Mouse (Mus musculus) bone marrow macrophage, adult 2 months (primary cell): ENCODE measurements around the gene Cldn24. TPM values are rescaled to one million over a fixed set of nuclear protein-coding genes. Genes with fewer than 3 reads are reported as not detected.

ENCODE experiments used
- H3K27ac ChIP-seq: 2 replicates; pipeline ENCODE4 v1.5.1; 2012; ENCODE audit warnings: low read depth, low read length; ENCODE audit not compliant: insufficient read depth
- H3K4me1 ChIP-seq: 2 replicates; pipeline ENCODE4 v1.6.1; 2012; ENCODE audit warnings: low read length; ENCODE audit not compliant: control insufficient read depth, insufficient read depth
- H3K4me3 ChIP-seq: 2 replicates; pipeline ENCODE4 v1.5.1; 2012; ENCODE audit warnings: mild to moderate bottlenecking, low read length, moderate library complexity; ENCODE audit not compliant: insufficient read depth
- CTCF ChIP-seq: IDR thresholded peaks from 2 replicates; pipeline ENCODE4 v1.5.1; 2012; ENCODE audit warnings: low read depth, mild to moderate bottlenecking, low read length, moderate library complexity
- POLR2A ChIP-seq: IDR thresholded peaks from 2 replicates; pipeline ENCODE4 v1.6.1; 2012; ENCODE audit warnings: mild to moderate bottlenecking, low read depth, low read length, borderline replicate concordance
- polyA plus RNA-seq: library from polyadenylated mRNA; stranded (reverse); fragments of >200 nt; gene quantifications from 2 replicates; pipeline ENCODE4 v1.2.4, GENCODE M21; 2012; ENCODE audit not compliant: missing spikeins, insufficient read depth, insufficient read length

The Cldn24 gene
- polyA plus RNA-seq: not detected in 2 replicates

DNA sequence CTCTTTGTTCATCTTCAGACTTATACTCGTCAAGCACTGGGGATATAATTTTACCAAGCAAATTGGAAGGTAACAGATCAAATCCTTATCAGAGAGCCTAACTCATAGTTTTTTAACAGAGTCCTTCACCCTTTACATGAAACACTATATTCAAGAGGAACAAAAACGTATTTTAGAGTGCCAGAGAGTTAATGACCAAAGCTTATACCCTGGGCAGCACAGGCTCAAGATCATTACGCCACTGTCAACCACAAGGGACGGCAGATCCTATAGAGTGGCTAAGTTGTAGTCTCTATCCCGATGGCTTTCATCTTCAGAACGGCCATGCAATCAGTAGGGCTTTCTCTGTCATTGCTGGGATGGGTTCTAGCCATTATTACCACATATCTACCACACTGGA, at the start of gene Cldn24:
TSS of gene Cldn24 (plus strand) at position 301 of the 400 bp plus-strand sequence.
- TF ChIP-seq CTCF (no peak), POLR2A (no peak)
- no peak within 1 kb of the TSS for H3K27ac ChIP-seq
- no peaks in the 10 kb centered on the region for H3K4me1 ChIP-seq
- H3K4me3 ChIP-seq: no peak within 1 kb of the TSS

DNA sequence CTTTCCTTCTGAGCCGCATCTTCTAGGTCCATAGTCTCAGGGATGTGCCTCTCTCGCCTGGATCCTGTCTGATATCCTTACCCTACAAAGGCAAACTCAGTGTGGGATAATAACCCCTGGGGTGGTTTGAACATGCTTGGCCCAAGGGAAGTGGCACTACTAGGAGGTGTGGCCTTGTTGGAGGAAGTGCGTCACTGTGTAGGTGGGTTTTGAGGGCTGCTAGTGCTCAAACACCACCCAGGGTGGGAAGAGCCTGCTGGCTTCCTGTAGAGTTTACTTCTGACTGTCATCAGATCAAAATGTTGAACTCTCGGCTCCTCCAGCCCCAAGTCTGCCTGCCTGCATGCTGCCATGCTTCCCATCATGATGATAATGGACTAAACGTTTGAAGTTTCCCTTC, 49.0 kb upstream of the Cldn24 start:
- Histone ChIP-seq H3K4me1 (no peaks in the 10 kb centered on the region), H3K27ac (no peak overlapping the region), H3K4me3 (no peak overlapping the region)
- TF ChIP-seq CTCF: no peak
- TF ChIP-seq POLR2A: no peak

DNA sequence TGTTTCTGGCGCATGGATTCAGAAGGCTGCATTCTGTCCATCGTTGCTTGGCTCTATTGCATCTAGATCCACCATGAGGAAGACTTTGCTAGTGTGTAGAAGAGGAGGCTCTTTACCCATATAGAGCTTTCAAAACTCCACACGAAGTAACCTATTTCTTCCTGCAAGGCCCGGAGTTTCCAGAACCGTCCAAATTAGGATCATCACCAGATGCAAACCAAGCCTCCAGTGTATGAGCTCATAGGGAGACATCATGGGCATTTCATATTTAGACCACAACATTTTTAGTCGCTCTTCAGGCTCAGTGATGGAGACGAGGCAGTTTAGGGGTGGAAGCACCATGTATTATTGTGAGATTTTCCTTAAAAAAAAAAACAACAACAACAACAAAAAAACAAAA, 44.5 kb upstream of the Cldn24 start:
- Histone ChIP-seq H3K4me1 (no peaks in the 10 kb centered on the region), H3K4me3 (no peak overlapping the region), H3K27ac (no peak overlapping the region)
- TF ChIP-seq POLR2A (no peak), CTCF (no peak)

DNA sequence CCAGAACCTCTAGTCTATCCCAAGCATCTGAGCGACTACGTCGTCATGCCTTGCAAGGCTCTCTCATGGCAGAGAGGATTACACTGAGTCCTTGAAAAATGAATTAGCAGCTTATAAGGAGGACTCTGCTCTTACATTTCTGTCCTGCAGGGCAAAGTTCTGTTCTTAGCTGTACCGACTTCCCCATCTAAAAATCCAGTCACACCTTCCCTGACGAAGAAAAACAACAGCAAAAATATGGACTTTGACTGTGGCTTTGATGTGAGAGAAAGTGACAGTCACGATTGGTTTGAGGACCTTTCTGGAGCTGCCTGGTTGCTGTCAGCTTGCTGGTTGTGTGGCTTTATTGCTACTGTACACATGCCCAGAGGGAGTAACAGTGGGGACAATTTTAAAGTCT, 42.4 kb upstream of the Cldn24 start:
- H3K4me1 ChIP-seq: no peaks in the 10 kb centered on the region
- no peak overlapping the region for H3K27ac ChIP-seq
- H3K4me3 ChIP-seq: no peak overlapping the region
- TF ChIP-seq CTCF (no peak), POLR2A (no peak)

DNA sequence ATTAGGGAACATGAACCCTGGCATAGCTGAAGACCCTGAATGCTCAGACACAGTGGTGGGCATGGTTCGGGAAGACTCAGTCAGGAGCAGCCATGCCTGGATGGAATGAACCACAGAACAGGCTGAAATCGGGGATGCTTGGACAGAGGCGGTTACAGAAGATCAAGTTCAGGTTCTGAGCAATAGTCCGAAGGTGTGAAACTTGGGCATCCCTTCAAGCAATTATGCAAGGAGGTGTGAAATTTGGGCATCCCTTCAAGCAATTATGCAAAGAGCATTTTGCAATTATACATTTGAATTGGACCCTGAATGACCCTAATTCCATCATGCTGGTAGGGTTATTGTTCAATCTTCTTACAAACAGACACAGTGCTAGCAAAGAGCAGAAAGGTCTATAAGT, 40.1 kb upstream of the Cldn24 start:
- Histone ChIP-seq H3K27ac (no peak overlapping the region), H3K4me3 (no peak overlapping the region), H3K4me1 (no peaks in the 10 kb centered on the region)
- TF ChIP-seq POLR2A (no peak), CTCF (no peak)

DNA sequence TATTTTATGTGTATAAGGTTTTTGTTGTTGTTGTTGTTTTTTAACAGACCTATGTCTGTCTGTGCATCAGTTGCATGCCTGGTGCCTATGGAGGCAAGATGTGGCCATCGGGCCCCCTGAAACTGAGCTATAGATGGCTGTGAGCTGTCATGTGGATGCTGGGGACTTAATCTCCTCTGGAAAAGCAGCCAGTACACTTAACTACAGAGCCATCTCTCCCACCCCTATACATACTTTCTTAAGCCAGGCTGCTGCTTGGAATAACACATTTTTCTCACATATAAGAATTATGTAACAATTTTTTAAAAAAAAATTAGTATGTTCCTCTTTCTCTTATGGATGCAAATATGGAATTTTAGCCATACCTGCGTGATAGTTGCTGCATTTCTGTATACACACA, 38.4 kb upstream of the Cldn24 start:
- no peak overlapping the region for H3K4me3 ChIP-seq
- TF ChIP-seq POLR2A (no peak), CTCF (no peak)

DNA sequence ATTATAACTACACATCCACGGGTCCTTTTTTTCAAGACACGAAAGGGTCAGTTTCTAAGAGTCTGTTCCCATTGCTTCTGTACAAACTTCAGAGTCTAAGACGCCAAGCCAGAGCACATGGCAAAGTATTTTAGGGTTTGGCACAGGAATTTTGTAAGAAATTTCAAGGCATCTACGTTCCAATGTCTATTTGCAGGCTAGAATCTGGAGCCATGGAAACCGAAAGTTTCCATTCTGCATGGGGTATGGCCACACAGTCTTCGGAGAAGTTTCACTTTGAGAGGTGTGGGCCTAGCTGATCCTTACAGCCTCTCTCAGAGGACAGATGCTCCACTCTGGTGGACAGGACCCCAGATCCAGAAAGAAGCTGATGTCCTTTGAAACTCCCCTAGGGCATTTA, 38.0 kb upstream of the Cldn24 start:
- no peaks in the 10 kb centered on the region for H3K4me1 ChIP-seq
- no peak overlapping the region for H3K27ac ChIP-seq
- no peak overlapping the region for H3K4me3 ChIP-seq
- TF ChIP-seq CTCF (no peak), POLR2A (no peak)

More for the DNA sequence above, 38.4 kb upstream of the Cldn24 start:
- no peaks in the 10 kb centered on the region for H3K4me1 ChIP-seq
- H3K27ac ChIP-seq: no peak overlapping the region

DNA sequence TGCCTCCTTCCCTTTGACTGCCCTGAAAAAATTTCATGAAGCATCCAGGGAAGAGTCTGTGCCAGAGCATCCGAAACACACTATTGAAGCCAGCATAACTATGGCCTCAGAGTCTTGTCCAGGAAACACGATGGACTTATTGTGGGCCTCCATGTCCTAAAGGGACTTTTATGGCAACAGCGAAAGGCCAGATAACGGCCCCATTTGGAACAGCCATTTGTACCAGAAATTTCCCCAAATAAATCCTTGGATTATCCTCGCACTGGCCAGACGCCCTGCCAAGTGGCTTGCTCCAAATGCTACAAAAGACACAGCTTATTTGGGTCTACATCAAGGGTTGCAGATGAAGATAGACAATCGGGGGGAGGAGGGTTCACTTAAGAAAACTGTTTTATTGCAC, 37.5 kb upstream of the Cldn24 start:
- no peak for TF ChIP-seq POLR2A
- TF ChIP-seq CTCF: no peak
- Histone ChIP-seq H3K4me1 (no peaks in the 10 kb centered on the region), H3K4me3 (no peak overlapping the region), H3K27ac (no peak overlapping the region)

DNA sequence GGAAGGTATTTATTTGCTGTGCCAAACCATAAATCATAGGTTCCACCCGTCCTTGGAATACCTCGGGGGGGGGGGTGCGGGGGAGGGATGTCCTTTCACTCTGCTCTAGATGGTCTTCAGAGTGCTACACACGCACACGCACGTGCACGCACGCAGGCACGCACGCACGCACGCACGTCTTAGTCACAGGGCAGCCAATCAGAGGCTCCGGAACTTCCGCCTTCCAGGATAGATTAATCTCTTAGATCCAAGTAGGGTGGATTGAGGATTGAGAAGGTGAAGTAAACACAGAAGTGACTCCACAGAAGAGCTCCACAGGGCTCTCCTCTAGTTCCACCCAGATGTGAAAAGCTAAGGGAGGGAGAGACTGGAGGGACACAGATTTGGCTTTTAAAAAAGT, 35.6 kb upstream of the Cldn24 start:
- H3K4me1 ChIP-seq: no peaks in the 10 kb centered on the region
- no peak overlapping the region for H3K4me3 ChIP-seq
- H3K27ac ChIP-seq: no peak overlapping the region
- TF ChIP-seq CTCF (no peak), POLR2A (no peak)

DNA sequence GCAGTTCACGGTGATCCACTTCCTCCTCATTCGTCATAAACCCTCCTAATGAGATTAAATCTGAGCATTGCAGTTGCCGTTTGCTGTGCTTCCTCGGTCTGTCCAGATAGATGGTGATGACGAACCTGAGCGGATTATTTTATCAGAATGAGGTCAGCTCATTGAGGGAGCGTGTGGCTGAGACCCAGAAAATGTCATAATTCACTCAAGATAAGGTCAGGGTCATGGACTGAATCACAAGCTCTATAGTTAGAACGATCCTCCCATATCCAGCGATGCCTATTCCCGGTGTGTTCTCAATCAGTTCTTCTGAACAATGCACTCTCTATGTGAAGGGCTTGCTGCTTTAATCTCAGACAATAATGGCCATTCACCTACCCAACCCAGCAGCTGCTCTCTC, 34.2 kb upstream of the Cldn24 start:
- TF ChIP-seq POLR2A: no peak
- no peak for TF ChIP-seq CTCF
- no peaks in the 10 kb centered on the region for H3K4me1 ChIP-seq
- H3K27ac ChIP-seq: no peak overlapping the region
- no peak overlapping the region for H3K4me3 ChIP-seq

DNA sequence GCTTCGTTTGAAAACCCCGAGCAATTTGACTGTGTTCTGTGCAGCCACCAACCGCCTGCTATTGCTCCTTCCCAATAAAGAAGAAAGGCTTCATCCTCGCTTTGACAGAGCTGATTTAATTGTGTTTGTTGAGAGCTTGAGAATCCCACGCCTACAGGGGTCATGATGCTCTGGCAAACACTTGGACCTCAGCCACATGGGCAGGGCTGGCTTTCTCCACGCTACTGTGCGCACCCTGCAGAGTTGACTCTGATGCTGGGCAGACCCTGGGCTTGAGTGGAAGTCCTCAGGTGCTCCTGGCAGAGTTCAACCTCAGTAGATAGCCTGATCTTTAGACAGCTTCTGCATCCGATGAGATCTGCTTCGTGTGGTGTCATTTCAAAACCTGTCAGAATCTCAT, 30.0 kb upstream of the Cldn24 start:
- Histone ChIP-seq H3K4me1 (no peaks in the 10 kb centered on the region), H3K27ac (no peak overlapping the region), H3K4me3 (no peak overlapping the region)
- TF ChIP-seq CTCF: no peak
- TF ChIP-seq POLR2A: no peak
